Mouse (Mus musculus): ENCODE measurements around the gene Brca2.

Brca2 gene

DNA sequence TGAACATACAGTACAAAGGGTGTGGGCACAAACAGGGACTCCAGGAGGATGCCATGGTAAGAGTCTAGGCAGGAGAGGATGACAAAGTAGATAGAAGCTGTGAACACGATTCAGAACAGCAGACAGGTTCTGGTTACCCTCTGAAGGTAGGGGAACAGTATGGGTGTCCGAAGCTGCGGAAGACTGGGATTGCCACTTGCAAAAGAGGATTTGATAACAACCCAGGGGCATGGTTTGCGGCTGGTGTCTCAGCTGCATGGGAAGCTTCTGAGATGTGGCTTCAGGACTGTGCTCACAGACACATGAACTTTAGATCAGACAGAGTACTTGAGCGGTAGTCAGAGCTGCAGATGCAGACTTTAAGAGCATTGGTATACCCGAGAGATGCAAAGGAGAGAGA lies 42.0 kb downstream of the Brca2 start:
- DNase-seq (ENCODE audit: low read depth, low spot score): no peak

- DNase-seq (ENCODE audit: low read depth, low spot score): no peak
Measured at GRCm38 (mm10) chr5:150566226-150566625, 43.8 kb downstream of the Brca2 start.

DNA sequence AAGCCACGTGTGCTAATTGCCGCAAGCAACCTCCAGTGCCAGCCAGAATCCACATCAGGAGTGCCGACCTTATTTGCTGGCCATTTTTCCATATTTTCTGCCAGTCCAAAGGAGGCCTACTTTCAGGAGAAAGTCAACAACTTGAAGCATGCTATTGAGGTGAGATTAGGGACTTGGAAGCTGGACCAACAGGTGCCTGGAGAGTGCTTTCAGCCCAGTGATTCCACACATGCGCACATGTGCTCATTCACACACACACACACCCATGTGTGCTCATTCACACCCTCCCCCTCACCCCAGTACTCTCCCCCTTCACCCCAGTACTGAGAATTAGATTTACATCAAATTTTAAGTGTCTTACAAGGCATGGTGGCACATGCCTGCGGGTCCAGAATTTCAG lies 44.5 kb downstream of the Brca2 start:
- DNase-seq (ENCODE audit: low read depth, low spot score): no peak

DNA sequence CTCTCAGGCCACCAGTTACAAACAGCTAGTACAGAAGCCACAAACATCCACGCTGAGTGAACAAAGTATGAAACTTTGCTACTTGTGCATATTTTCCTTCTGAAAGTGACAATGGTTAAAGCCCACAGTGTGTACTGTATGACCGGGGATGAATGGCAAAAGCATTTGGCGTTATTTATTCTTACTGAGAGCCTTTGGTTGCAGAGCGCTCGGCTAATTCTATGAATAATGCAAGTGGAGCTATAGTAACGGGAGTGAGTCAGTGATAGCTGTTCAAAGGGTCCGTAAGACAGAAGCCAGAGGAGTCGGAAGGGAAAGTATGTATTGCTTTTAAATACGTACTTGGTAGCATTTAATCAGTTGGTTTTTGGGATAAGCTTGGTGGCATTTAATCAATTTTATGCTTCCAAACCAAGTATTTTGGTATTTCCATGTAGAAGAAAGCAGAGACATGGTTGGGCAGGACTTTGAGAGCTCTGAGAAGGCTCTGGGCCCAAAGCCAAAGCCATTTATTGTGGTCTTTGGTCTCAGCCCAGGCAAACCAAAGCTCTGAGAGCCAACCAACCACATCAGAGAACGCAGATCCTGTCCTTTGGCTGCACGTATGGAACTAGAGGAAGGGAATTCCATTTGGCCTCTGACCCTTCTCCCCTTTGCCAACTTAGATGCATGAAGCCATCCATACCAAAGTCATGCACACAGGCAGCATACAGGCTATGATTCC lies 48.2 kb downstream of the Brca2 start:
- DNase-seq (ENCODE audit: low read depth, low spot score): no peak

DNA sequence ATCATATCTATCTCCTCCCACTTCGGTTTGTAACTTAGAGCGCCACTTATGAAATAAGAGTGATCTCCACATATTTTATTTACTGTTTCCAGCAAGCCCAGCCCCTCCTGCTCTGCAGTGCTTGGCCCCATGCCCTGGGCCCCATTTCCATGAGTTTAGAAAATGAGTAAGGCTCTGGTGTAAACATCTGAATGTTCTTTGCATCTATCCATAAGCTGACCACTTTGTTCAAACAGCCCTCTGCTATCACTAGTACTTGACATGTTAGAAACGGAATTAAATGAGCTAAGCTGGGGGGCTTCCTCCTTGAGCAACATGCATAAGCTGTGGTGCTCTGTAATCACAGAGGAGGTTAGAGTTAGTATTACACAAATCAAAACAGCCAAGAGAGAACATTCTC lies 52.0 kb downstream of the Brca2 start:
- no peak for DNase-seq (ENCODE audit: low read depth, low spot score)

- DNase-seq (ENCODE audit: low read depth, low spot score): no peak
Measured at GRCm38 (mm10) chr5:150574885-150575284, 52.5 kb downstream of the Brca2 start.

GRCm38 (mm10) chr5:150576832-150577231 lies 54.4 kb downstream of the Brca2 start:
- DNase-seq (ENCODE audit: low read depth, low spot score): no peak

DNA sequence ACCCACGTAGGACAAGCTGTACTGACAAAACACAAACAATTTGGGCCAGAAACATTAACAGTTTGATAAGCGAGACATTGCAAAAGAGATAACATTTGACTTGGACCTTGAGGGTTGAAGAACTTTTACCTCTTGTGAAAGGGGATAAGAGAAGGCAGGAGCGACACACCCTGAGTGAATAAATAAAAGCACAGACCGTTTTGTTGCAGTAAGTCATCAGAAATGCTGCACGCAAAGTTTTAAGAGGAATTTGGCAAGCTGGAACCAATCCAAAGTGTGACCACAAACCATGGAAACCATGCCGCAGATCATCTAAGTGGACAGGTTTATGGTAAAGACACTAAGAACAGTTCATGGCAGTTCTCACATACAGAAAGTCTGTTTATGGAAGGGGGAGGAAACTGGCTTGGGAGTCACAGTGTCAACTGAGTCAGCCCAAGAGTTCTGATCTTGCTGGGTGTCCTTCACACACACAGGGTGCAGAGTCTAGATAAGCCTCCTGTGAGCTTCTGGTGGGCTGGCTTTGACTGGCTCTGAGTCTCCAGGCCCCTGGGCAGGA lies 56.3 kb downstream of the Brca2 start:
- DNase-seq (ENCODE audit: low read depth, low spot score): no peak

GRCm38 (mm10) chr5:150581180-150581579 lies 58.8 kb downstream of the Brca2 start:
- DNase-seq (ENCODE audit: low read depth, low spot score): no peak

GRCm38 (mm10) chr5:150583181-150583580 lies 60.8 kb downstream of the Brca2 start:
- DNase-seq (ENCODE audit: low read depth, low spot score): no peak

DNA sequence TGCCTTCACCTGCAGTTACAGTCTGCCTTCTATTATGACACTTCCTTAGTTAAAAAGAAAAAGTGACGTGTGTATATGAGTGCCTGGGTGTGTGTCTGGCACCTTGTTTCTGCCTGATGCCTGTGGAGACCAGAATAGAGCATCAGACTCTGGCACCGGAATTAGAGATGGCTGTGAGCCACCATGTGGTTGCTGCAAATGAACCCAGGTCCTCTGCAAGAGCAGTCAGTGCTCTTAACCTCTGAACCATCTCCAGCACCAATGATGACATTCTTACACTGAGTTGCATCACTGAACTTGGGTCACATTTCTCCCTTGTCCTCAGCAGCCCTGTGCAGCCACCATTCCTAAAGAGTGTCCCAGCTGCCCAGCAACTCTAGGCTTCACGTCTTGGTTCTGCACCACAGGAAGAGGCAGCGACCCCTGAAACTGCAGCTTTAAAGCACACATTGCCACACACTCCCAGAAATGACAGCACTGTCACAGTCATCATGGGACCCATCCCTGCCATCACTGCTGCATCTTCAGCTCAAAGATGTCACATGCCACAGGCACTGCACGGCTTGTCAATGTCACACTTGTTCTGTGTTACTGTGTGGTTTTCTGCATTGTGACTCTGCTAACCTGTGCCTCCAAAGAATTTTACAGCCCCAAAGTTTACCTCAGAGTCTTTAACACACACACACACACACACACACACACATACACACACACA lies 61.3 kb downstream of the Brca2 start:
- DNase-seq (ENCODE audit: low read depth, low spot score): no peak

DNA sequence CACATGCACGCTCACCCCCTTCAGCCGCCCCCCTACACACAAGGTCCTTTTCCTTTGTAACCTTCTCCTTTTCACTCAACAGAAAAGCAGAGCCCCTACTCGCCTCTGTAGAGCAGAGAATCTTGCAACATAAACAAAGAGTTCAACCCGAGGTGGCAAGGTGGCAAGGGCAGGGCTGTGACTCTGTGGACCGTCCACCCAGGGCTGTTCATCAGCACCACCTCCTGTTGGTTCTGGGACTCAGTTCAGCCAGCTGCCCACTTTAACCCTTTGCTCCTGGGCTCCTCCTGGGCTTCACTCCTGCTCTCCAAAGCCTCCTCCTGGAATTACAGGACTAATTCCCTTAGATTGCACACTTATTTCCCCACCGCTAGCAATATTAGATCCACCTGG lies 61.9 kb downstream of the Brca2 start:
- DNase-seq (ENCODE audit: low read depth, low spot score): no peak

GRCm38 (mm10) chr5:150589945-150590344 lies 67.5 kb downstream of the Brca2 start:
- no peak for DNase-seq (ENCODE audit: low read depth, low spot score)

DNA sequence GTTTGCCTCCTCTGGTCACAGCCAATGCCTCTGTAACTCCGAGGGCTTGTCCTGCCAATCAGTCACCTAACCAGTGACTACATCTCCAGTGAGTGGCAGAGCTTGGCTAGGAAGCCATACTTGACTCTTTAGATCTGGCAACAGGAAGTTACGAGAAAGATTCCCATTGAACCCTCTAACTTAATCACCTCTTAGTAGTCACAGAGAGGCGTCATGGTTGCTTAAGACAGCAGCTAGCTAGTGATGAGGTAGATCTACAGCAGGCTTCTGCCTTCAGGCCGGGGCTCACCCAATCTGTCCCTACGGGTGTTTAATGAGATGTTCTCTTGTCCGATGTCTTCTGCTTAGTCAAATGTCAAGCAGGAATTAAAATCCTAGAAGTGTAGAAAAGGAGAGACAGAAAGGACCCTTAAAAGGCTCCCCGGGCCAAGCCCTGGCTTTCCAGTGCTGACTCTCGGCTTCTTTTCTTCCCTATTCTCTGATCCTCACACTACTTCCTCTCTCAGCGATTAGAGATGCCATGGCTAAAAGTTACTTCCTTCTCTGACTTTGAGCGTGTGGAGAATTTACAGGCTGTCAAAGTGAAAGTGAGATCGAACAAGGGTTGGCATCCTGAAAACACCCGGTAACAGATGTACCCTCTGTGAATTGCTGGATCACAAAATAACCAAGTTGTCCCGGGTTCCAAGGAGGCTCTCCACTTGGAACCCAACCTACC lies 69.9 kb downstream of the Brca2 start:
- no peak for DNase-seq (ENCODE audit: low read depth, low spot score)

DNA sequence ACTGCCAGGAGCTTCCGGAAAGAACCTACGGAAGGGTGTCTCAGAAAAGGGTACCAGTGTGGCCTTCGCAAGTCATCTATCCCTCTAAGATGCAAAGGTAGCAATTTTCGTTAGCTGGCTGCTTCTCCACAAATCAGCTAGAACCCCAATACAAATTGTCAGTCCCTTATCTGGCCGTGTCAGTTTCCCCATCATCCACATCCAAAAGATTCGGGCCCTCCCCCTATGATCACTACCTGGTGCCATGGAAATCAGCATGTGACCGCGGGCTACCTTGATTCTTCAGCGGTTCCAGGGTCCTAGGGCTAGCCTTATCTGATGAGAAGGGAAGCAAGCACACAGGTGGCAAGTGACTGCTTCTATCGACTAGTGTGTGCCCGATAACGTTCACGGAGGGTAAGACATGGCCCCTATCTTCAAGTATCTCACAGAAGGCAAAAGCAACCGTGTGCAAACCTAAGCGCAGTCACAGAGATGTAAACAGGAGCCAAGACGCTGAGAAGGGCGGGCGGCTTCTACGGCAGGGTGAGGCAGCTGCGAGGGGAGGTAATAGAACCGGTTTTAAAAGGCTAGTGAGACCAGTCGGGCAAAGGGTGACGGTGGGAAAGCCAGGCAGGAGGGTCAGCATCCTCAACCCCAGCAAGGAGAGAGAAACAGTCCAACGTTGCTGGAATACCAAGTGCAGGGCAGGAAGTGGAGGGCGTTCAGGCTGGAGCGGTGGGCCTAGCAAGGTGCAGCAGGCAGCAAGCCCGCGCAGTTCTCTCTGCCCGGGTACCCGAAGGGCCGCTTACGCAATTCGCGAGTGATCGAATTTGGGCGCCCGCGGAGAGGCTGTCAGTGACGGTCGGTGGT lies 70.7 kb downstream of the Brca2 start:
- no peak for DNase-seq (ENCODE audit: low read depth, low spot score)

DNA sequence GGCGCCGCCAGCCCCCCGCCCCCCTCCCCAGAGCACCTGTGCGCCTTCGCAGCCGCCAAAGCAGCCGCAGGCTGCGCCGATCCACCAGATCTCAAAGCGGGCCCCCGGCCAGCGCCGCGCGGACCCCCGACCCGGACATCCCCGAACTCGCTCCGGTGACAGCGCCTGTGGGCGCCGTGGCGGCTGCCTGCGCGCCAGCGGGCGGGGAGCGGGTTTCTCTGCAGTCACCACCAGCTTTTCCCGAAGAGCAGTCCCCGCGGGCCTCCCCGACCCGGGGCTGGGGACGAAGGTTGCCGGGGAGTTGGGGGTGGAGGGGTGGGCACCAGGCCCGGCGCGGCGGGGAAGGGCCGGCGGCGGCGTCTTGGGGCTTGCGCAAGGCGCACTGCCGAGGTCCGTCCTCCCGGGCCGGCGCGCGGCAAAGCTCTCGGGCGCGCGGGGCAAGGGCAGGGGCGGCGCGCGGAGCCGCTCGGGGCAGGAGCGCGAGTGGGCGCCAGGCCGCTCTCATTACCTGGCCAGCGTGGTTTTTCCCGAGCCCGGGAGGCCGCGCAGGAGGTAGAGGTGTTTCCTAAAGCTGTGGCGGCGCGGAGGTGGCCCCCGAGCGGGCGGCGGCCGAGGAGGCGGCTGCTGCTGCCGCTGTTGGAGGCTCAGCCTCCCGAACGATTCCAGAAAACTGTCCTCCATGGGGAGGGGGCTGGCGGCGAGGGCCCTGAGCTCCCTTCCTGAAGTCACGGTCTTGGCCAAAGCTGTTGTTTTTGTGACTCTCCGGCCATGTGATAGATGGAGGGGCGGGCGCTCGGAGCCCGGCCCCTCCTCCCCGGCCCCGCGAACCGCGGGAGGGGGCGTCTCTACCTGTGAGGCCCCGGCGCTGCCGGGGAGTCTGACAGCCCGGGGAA lies 71.6 kb downstream of the Brca2 start:
- DNase-seq (ENCODE audit: low read depth, low spot score): no peak

DNA sequence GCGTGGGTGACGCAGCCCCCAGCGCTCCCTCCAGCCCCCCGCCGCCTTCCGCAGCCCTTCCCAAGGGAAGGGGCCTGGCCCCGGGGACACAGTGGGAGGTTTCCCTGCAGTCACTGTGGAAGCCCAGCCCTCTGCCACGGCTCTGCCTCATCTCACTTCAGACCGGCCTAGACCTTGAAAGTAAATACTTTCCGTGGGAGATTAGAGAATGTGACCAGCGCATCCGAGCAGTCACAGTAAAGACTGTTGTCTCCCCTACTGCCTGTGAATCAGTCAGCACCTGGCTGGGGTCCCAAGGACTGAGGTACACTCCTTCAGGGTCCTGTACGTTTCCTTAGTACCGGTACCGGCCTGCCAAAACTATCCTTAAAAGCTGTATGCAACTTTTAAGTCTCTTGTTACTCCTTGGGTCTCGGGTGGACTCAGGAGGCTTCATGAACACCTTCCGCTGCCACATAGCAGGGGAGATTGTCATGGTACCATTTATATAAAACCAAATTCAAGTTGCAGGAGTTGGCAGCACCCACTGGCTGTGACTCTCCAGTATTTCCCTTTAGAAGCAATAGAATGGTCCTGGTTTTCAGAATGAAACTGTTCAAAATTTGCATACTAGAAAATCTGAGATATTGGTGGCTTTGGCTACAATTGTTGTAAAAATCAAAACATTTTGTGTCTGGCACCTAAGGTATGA lies 72.4 kb downstream of the Brca2 start:
- DNase-seq (ENCODE audit: low read depth, low spot score): no peak

DNA sequence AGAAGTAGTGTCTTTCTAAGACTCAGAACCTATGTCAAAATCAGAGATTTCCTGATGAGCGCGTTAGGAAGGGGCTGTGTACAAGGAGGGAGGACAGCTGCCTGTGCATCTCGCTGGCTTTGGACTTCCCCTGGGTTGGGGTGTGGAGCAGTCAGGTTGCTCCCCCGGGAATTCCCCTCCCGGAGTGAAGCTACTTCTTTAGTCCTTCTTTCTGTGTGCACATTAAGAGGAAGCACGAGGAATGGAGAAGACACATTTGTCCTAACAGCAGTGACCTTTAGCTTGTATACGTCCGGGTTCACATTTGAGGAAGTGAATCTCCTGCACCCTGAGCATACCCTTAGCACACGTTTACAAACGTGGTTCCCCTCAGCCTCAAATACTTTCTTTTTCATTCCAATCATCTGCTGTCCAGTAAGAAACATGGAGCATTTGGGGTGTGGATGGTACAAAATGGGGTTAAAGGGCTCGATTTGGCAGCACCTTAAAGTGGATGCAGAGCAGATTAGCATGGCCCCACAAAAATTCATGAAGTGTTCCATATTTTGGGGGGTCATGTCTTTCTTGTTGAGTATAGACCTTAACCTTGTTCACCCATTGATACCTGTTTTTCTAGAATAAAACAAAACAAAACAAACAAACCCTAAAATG lies 73.1 kb downstream of the Brca2 start:
- DNase-seq (ENCODE audit: low read depth, low spot score): no peak

DNA sequence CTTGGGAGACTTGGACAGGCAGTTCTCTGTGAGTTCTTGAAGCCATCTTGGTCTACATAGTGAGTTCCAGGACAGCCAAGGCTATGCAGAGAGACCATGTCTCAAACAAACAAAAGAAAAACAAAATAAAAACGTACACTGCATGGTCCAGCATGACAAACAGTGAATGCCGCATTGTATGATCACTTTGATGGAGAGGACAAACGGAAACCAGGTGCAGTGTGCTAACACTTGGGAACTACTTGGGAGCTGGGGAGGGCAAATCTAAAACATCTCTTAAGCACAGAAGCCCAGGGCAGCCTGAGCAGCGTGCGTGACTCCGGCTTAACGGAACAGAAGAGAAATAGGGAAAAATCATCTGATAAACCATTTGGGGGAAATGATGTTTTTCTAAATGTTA lies 74.7 kb downstream of the Brca2 start, which contains the start of gene N4bp2l1:
Gene N4bp2l1 (minus strand): TSS at position 101 of the 400 bp plus-strand sequence.
- no peak for DNase-seq (ENCODE audit: low read depth, low spot score)

Data from brain, embryonic 18.5 days (tissue).